In the genomic region with DNA sequence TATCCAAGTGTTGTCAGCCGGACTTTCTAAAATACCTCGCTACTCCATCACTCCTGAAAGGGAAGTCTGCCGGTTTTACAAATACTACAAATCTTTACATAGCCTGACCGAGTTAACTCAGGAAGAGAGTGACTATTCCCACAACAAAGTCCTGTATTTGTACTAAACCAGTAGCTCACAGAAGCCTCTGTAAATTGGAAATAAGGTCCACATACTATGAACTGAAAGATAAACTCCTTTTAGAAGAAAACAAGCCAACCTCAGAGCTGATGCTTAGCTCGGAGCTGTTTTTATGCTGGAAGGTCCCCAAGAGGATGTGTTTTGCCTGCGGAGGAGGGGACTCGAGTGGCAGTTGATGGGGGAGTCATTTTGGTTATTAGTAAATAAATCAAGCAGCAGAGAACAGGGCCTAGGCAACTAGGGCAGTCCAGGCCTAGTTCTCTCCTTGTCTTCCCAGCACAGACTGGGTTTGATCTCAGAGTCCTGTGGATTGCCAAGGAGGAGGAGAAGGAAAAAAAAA, we compare ENCODE assay signal across 8 mouse cellular contexts. TPM values are rescaled to one million over a fixed set of nuclear protein-coding genes. Genes with fewer than 3 reads are reported as not detected.
DNase-seq lines count a peak whose midpoint lies in the region; ATAC-seq and TF ChIP-seq lines count a peak whose summit lies in the region.

No protein-coding gene starts in this region.

- WGBS in forebrain, embryonic 14.5 days: 4% methylated on average over 7 of the region's 7 CpGs
- 22% methylated on average over 7 of the region's 7 CpGs for whole genome bisulfite sequencing in intestine, embryonic 16.5 days
- WGBS in liver, postnatal 0 days (ENCODE audit: insufficient replicate concordance): 34% methylated on average over 7 of the region's 7 CpGs
- 6% methylated on average over 7 of the region's 7 CpGs for WGBS in olfactory bulb, adult 2 months

- H3K4me3 ChIP-seq in forebrain, embryonic 14.5 days (ENCODE audit: low read depth, low read length): peak overlapping the region; percentile 98
- peak overlapping the region; percentile 96 for H3K4me3 ChIP-seq in intestine, embryonic 16.5 days (ENCODE audit: low read length)
- peak overlapping the region; percentile 98 for H3K4me3 ChIP-seq in liver, postnatal 0 days (ENCODE audit: low read depth, low read length)
- peak overlapping the region; percentile 84 for H3K4me3 ChIP-seq in olfactory bulb, adult 2 months (ENCODE audit: insufficient read depth, low read depth, low read length)

- TF ChIP-seq POLR2A in olfactory bulb, adult 2 months (IDR thresholded peaks at IDR 0.05; ENCODE audit: insufficient read depth, low read depth, low read length): no peak

- peak overlapping the region; percentile 85 for H3K4me2 ChIP-seq in forebrain, embryonic 14.5 days (ENCODE audit: low read length)
- H3K4me2 ChIP-seq in intestine, embryonic 16.5 days (ENCODE audit: low read depth, low read length): peak overlapping the region; percentile 96
- peak overlapping the region; percentile 99 for H3K4me2 ChIP-seq in liver, postnatal 0 days (ENCODE audit: low read depth, low read length)

- no peak for TF ChIP-seq CTCF in liver, postnatal 0 days (IDR thresholded peaks at IDR 0.05; ENCODE audit: low read depth)
- no peak for TF ChIP-seq CTCF in olfactory bulb, adult 2 months (IDR thresholded peaks at IDR 0.05; ENCODE audit: insufficient read depth, low read depth, low read length)

- peaks cover 27% of the 10 kb centered on the region for H3K4me1 ChIP-seq in forebrain, embryonic 14.5 days (ENCODE audit: control insufficient read depth, insufficient read depth, low read length)
- H3K4me1 ChIP-seq in intestine, embryonic 16.5 days (ENCODE audit: control insufficient read depth, insufficient read depth, low read length): peaks cover 5% of the 10 kb centered on the region
- H3K4me1 ChIP-seq in liver, postnatal 0 days (ENCODE audit: insufficient read depth): peaks cover 16% of the 10 kb centered on the region
- H3K4me1 ChIP-seq in olfactory bulb, adult 2 months (ENCODE audit: control insufficient read depth, insufficient read depth, low read length): peaks cover 3% of the 10 kb centered on the region

- no peak for ATAC-seq in forebrain, embryonic 14.5 days
- no peak for ATAC-seq in intestine, embryonic 16.5 days
- no peak for ATAC-seq in liver, postnatal 0 days
- ATAC-seq in granulocyte monocyte progenitor cell, adult 5-6 weeks (replicated peaks; ENCODE audit: poor library complexity, severe bottlenecking): no peak

- peak; percentile 23 to 27 for DNase-seq in lung, adult 18-20 months
- DNase-seq in lung, postnatal 4 days: no peak
- peak; percentile 12 for DNase-seq in adrenal gland, adult 8-10 months
- DNase-seq in forebrain, embryonic 14.5 days (ENCODE audit: low spot score): no peak
- no peak for DNase-seq in liver, postnatal 0 days

- H3K9ac ChIP-seq in forebrain, embryonic 14.5 days (ENCODE audit: low read length): peak overlapping the region; percentile 99
- H3K9ac ChIP-seq in intestine, embryonic 16.5 days (ENCODE audit: low read depth, low read length): peak overlapping the region; percentile 96
- peak overlapping the region; percentile 98 for H3K9ac ChIP-seq in liver, postnatal 0 days (replicated peaks)

- H3K36me3 ChIP-seq in forebrain, embryonic 14.5 days (ENCODE audit: control insufficient read depth, insufficient read depth, low read length): no peaks in the 10 kb centered on the region
- H3K36me3 ChIP-seq in intestine, embryonic 16.5 days (ENCODE audit: control insufficient read depth, insufficient read depth, low read length): no peaks in the 10 kb centered on the region
- no peaks in the 10 kb centered on the region for H3K36me3 ChIP-seq in liver, postnatal 0 days (replicated peaks; ENCODE audit: insufficient read depth, low read length)

- H3K27me3 ChIP-seq in forebrain, embryonic 14.5 days (replicated peaks; ENCODE audit: control insufficient read depth, insufficient read depth, low read length): no peaks in the 10 kb centered on the region
- H3K27me3 ChIP-seq in intestine, embryonic 16.5 days (replicated peaks; ENCODE audit: control insufficient read depth, insufficient read depth, low read length): no peaks in the 10 kb centered on the region
- no peaks in the 10 kb centered on the region for H3K27me3 ChIP-seq in liver, postnatal 0 days (ENCODE audit: insufficient read depth, low read length)

- H3K9me3 ChIP-seq in forebrain, embryonic 14.5 days (replicated peaks; ENCODE audit: control insufficient read depth, low read length): no peaks in the 10 kb centered on the region
- H3K9me3 ChIP-seq in intestine, embryonic 16.5 days (ENCODE audit: control insufficient read depth, low read length): no peaks in the 10 kb centered on the region
- H3K9me3 ChIP-seq in liver, postnatal 0 days (ENCODE audit: low read length): no peaks in the 10 kb centered on the region

- peak overlapping the region; percentile 95; the same call in 1 of the 2 replicates for H3K27ac ChIP-seq in forebrain, embryonic 14.5 days (ENCODE audit: low read depth, low read length)
- peak overlapping the region; percentile 91 for H3K27ac ChIP-seq in intestine, embryonic 16.5 days (ENCODE audit: low read length)
- peak overlapping the region; percentile 98 for H3K27ac ChIP-seq in liver, postnatal 0 days (ENCODE audit: low read depth)
- H3K27ac ChIP-seq in olfactory bulb, adult 2 months (ENCODE audit: insufficient read depth, low read depth, low read length): peak overlapping the region; percentile 66

- TF ChIP-seq EP300 in liver, postnatal 0 days (IDR thresholded peaks at IDR 0.05; ENCODE audit: low read depth): no peak

RNA-seq across cellular contexts. Expression of gene Pou2f1, which starts 1.8 kb away (rescaled TPM):
- 10 to 100 TPM; 10.6 to 23.3 (median 15.2) TPM for total RNA-seq in adrenal gland, adult 8-10 months (2022)
- polyA plus RNA-seq in forebrain, embryonic 14.5 days (2014; fragmentation: Nextera tagmentation; extraction: Ambion mirVana): 14.8 and 22.8 TPM in 2 replicates
- polyA plus RNA-seq in intestine, embryonic 16.5 days (2015; fragmentation: Nextera tagmentation; extraction: Ambion mirVana): 8.3 and 8.4 TPM in 2 replicates
- polyA plus RNA-seq in liver, postnatal 0 days (2015; fragmentation: Nextera tagmentation; extraction: Ambion mirVana): 3.3 and 3.4 TPM in 2 replicates
- polyA plus RNA-seq in olfactory bulb, adult 2 months (2012; ENCODE audit: insufficient read depth, insufficient read length, low replicate concordance, missing spikeins): 81.5 TPM in 1 of 2 replicates, not detected in the other
- 20.4 and 31.4 TPM in 2 replicates for total RNA-seq in granulocyte monocyte progenitor cell, adult 5-6 weeks (2014; fragmentation: Nextera tagmentation)
- total RNA-seq in granulocyte monocyte progenitor cell, adult 5-6 weeks (2017): 12.7 and 20.3 TPM in 2 replicates

Comparison
In these comparisons a context has a peak if more than half of its experiments do, and no peak if none do; other contexts are left out.
1. DNase-seq: peak in lung, adult 18-20 months (2 of 2) and adrenal gland, adult 8-10 months (single experiment); none in lung, postnatal 4 days (0 of 2), forebrain, embryonic 14.5 days (single experiment) and liver, postnatal 0 days (single experiment).
2. Peak in every context shown above with its lines, with median percentiles within 50 percentile points of each other: H3K27ac ChIP-seq, H3K4me2 ChIP-seq, H3K4me3 ChIP-seq and H3K9ac ChIP-seq.